Mouse (Mus musculus) bone marrow macrophage, adult 2 months (primary cell): ENCODE results near the gene Sycp3. TPM values are rescaled to one million over a fixed set of nuclear protein-coding genes. Genes with fewer than 3 reads are reported as not detected.
"Not testable (repeated sequence)": the region's sequence is repeated elsewhere in the genome, so short reads cannot be mapped to it uniquely, and the experiment has no call there.

Experiments used
- H3K27ac ChIP-seq: 2 replicates; pipeline ENCODE4 v1.5.1; 2012; ENCODE audit warnings: low read depth, low read length; ENCODE audit not compliant: insufficient read depth
- H3K4me1 ChIP-seq: 2 replicates; pipeline ENCODE4 v1.6.1; 2012; ENCODE audit warnings: low read length; ENCODE audit not compliant: control insufficient read depth, insufficient read depth
- H3K4me3 ChIP-seq: 2 replicates; pipeline ENCODE4 v1.5.1; 2012; ENCODE audit warnings: mild to moderate bottlenecking, low read length, moderate library complexity; ENCODE audit not compliant: insufficient read depth
- CTCF ChIP-seq: IDR thresholded peaks from 2 replicates; pipeline ENCODE4 v1.5.1; 2012; ENCODE audit warnings: low read depth, mild to moderate bottlenecking, low read length, moderate library complexity
- POLR2A ChIP-seq: IDR thresholded peaks from 2 replicates; pipeline ENCODE4 v1.6.1; 2012; ENCODE audit warnings: mild to moderate bottlenecking, low read depth, low read length, borderline replicate concordance
- polyA plus RNA-seq: library from polyadenylated mRNA; stranded (reverse); fragments of >200 nt; gene quantifications from 2 replicates; pipeline ENCODE4 v1.2.4, GENCODE M21; 2012; ENCODE audit not compliant: missing spikeins, insufficient read depth, insufficient read length

Sycp3 gene
- polyA plus RNA-seq, 1 experiment: not detected

GRCm38 (mm10) chr10:88513574-88514135 is 54.3 kb downstream of the Sycp3 start:
- Histone ChIP-seq H3K4me1 (peaks cover 23% of the 10 kb centered on the region), H3K4me3 (no peak overlapping the region), H3K27ac (no peak overlapping the region)
- TF ChIP-seq CTCF (no peak), POLR2A (no peak)

- Histone ChIP-seq H3K4me3 (no peak overlapping the region), H3K4me1 (peaks cover 23% of the 10 kb centered on the region), H3K27ac (no peak overlapping the region)
- TF ChIP-seq POLR2A (no peak), CTCF (no peak)
These were observed 55.1 kb downstream of the Sycp3 start for GRCm38 (mm10) chr10:88514495-88514894.

- peaks cover 23% of the 10 kb centered on the region for H3K4me1 ChIP-seq
- not testable (repeated sequence) for H3K27ac ChIP-seq
These were observed 55.7 kb downstream of the Sycp3 start for GRCm38 (mm10) chr10:88515049-88515448.

GRCm38 (mm10) chr10:88522795-88523194 is 63.4 kb downstream of the Sycp3 start:
- TF ChIP-seq CTCF (no peak), POLR2A (no peak)

More at GRCm38 (mm10) chr10:88515049-88515448, 55.7 kb downstream of the Sycp3 start:
- H3K4me3 ChIP-seq: not testable (repeated sequence)

More at GRCm38 (mm10) chr10:88522795-88523194, 63.4 kb downstream of the Sycp3 start:
- no peaks in the 10 kb centered on the region for H3K4me1 ChIP-seq
- no peak overlapping the region for H3K4me3 ChIP-seq
- H3K27ac ChIP-seq: no peak overlapping the region

Other genes with a start within 250 kb of the Sycp3 start
- 76.0 and 77.0 TPM in 2 replicates for gene Dram1, start 80.5 kb upstream of the Sycp3 start, polyA plus RNA-seq
- 22.9 and 26.8 TPM in 2 replicates for gene Gnptab, start 80.4 kb upstream of the Sycp3 start, polyA plus RNA-seq
- 23.2 and 26.3 TPM in 2 replicates for gene Chpt1, start 44.5 kb downstream of the Sycp3 start, polyA plus RNA-seq
- gene Mybpc1, start 145.6 kb downstream of the Sycp3 start, polyA plus RNA-seq: 0.31 TPM in 1 of 2 replicates, not detected in the other
- 8.6 and 11.7 TPM in 2 replicates for gene Spic, start 225.4 kb downstream of the Sycp3 start, polyA plus RNA-seq